In the genomic region with DNA sequence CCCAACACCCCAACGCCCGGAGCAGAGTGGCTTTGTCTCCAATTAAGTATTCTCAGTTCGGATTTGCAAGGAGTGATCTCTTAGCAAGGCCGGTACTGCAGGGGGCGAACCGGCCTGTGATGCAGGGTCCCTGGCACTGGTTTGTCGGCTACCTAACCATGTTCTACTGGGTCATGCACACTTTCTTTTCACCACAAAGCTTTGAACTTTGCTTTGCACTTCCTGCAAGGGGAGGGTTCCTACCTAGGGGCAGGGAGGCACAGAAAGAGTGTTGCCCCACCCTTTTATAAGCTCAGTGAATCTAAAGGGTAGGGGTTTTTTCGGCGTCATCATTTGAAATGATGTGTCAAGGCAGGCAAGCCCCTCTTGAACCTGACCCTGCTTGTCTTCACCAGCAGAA, we compare ENCODE assay signal across 9 mouse cellular contexts.
DNase-seq lines count a peak whose midpoint lies in the region; ATAC-seq lines count a peak whose summit lies in the region.
"Had no signal": no experiment of that assay in that cellular context is flagged by ENCODE, and none has a peak within 500 bp of the region (broad histone marks: within the 10 kb centered on the region; RNA-seq: fewer than 3 reads in every experiment).

No protein-coding gene starts in this region.

- no peak overlapping the region for H3K9ac ChIP-seq in kidney, embryonic 14.5 days (ENCODE audit: low read depth, low read length)
- no peak overlapping the region for H3K9ac ChIP-seq in embryonic facial prominence, embryonic 11.5 days (replicated peaks; ENCODE audit: low read length)
- no peak overlapping the region for H3K9ac ChIP-seq in intestine, embryonic 16.5 days (ENCODE audit: low read depth, low read length)
- no peak overlapping the region for H3K9ac ChIP-seq in stomach, embryonic 15.5 days

- H3K27ac ChIP-seq in kidney, embryonic 14.5 days (ENCODE audit: low read depth, low read length): peak overlapping the region; percentile 86
- H3K27ac ChIP-seq in embryonic facial prominence, embryonic 11.5 days (replicated peaks; ENCODE audit: low read depth, low read length): peak overlapping the region; percentile 67
- H3K27ac ChIP-seq in intestine, embryonic 16.5 days (ENCODE audit: low read length): no peak overlapping the region
- no peak overlapping the region for H3K27ac ChIP-seq in stomach, embryonic 15.5 days

- peaks cover 34% of the 10 kb centered on the region for H3K4me1 ChIP-seq in kidney, embryonic 14.5 days (ENCODE audit: control insufficient read depth, insufficient read depth, low read length)
- H3K4me1 ChIP-seq in embryonic facial prominence, embryonic 11.5 days (ENCODE audit: control insufficient read depth, insufficient read depth, low read length): peaks cover 9% of the 10 kb centered on the region; the same call in 1 of the 2 replicates
- H3K4me1 ChIP-seq in intestine, embryonic 16.5 days (ENCODE audit: control insufficient read depth, insufficient read depth, low read length): peaks cover 9% of the 10 kb centered on the region
- peaks cover 18% of the 10 kb centered on the region; the same call in 1 of the 2 replicates for H3K4me1 ChIP-seq in stomach, embryonic 15.5 days

- 5% methylated on average over 9 of the region's 9 CpGs for WGBS in kidney, embryonic 14.5 days
- 4% methylated on average over 9 of the region's 9 CpGs for WGBS in embryonic facial prominence, embryonic 11.5 days
- 23% methylated on average over 9 of the region's 9 CpGs for WGBS in intestine, embryonic 16.5 days
- 20% methylated on average over 9 of the region's 9 CpGs for WGBS in stomach, embryonic 15.5 days

- H3K9me3 ChIP-seq in kidney, embryonic 14.5 days (ENCODE audit: control insufficient read depth, low read length): no peaks in the 10 kb centered on the region
- H3K9me3 ChIP-seq in embryonic facial prominence, embryonic 11.5 days (replicated peaks; ENCODE audit: control insufficient read depth, low read length): no peaks in the 10 kb centered on the region
- H3K9me3 ChIP-seq in intestine, embryonic 16.5 days (ENCODE audit: control insufficient read depth, low read length): no peaks in the 10 kb centered on the region
- H3K9me3 ChIP-seq in stomach, embryonic 15.5 days: no peaks in the 10 kb centered on the region
- H3K9me3 ChIP-seq: G1E had no signal

- no peak for DNase-seq in kidney, postnatal 10 days
- DNase-seq in embryonic facial prominence, embryonic 11.5 days (ENCODE audit: low spot score): no peak
- no peak for DNase-seq in urinary bladder, adult 2 months (ENCODE audit: low spot score)
- no peak for DNase-seq in cerebellum, adult 11-12 months

- peak; percentile 25 for ATAC-seq in kidney, embryonic 14.5 days (ENCODE audit: low FRiP score, low TSS enrichment)
- ATAC-seq in embryonic facial prominence, embryonic 11.5 days (replicated peaks; ENCODE audit: insufficient number of reproducible peaks, low FRiP score, low TSS enrichment, low read depth): no peak
- ATAC-seq in intestine, embryonic 16.5 days: 0 out of 2 replicates have a peak, but pooled peaks have one; percentile 8
- no peak for ATAC-seq in stomach, embryonic 15.5 days (ENCODE audit: insufficient read depth, low FRiP score, low read depth)
- no peak for ATAC-seq in monocyte, adult 5-6 weeks (replicated peaks; ENCODE audit: insufficient number of reproducible peaks, low FRiP score, low TSS enrichment, poor library complexity, severe bottlenecking)

- peak overlapping the region; percentile 46; the same call in 1 of the 2 replicates for H3K4me2 ChIP-seq in kidney, embryonic 14.5 days (replicated peaks; ENCODE audit: low read depth, low read length)
- peak overlapping the region; percentile 41; the same call in 1 of the 2 replicates for H3K4me2 ChIP-seq in embryonic facial prominence, embryonic 11.5 days (ENCODE audit: low read depth, low read length)
- H3K4me2 ChIP-seq in intestine, embryonic 16.5 days (ENCODE audit: low read depth, low read length): no peak overlapping the region; the same call in 1 of the 2 replicates
- H3K4me2 ChIP-seq in stomach, embryonic 15.5 days: peak overlapping the region; percentile 53; the same call in 1 of the 2 replicates

- H3K27me3 ChIP-seq in kidney, embryonic 14.5 days (ENCODE audit: control insufficient read depth, insufficient read depth, low read length): no peaks in the 10 kb centered on the region
- H3K27me3 ChIP-seq in embryonic facial prominence, embryonic 11.5 days (ENCODE audit: control insufficient read depth, insufficient read depth, low read length): no peaks in the 10 kb centered on the region
- H3K27me3 ChIP-seq in intestine, embryonic 16.5 days (replicated peaks; ENCODE audit: control insufficient read depth, insufficient read depth, low read length): no peaks in the 10 kb centered on the region
- H3K27me3 ChIP-seq in stomach, embryonic 15.5 days (replicated peaks): no peaks in the 10 kb centered on the region

- no peaks in the 10 kb centered on the region for H3K36me3 ChIP-seq in kidney, embryonic 14.5 days (ENCODE audit: control insufficient read depth, insufficient read depth, low read length)
- no peaks in the 10 kb centered on the region for H3K36me3 ChIP-seq in embryonic facial prominence, embryonic 11.5 days (replicated peaks; ENCODE audit: control insufficient read depth, insufficient read depth, low read depth, low read length)
- no peaks in the 10 kb centered on the region for H3K36me3 ChIP-seq in intestine, embryonic 16.5 days (ENCODE audit: control insufficient read depth, insufficient read depth, low read length)
- H3K36me3 ChIP-seq in stomach, embryonic 15.5 days: no peaks in the 10 kb centered on the region
- H3K36me3 ChIP-seq: G1E had no signal

- H3K4me3 ChIP-seq in kidney, embryonic 14.5 days (ENCODE audit: low read length): peak overlapping the region; percentile 24; the same call in 1 of the 2 replicates
- no peak overlapping the region for H3K4me3 ChIP-seq in embryonic facial prominence, embryonic 11.5 days (ENCODE audit: low read depth, low read length)
- no peak overlapping the region for H3K4me3 ChIP-seq in intestine, embryonic 16.5 days (ENCODE audit: low read length)
- H3K4me3 ChIP-seq in stomach, embryonic 15.5 days (replicated peaks): no peak overlapping the region

Comparison
In these comparisons a context has a peak if more than half of its experiments do, and no peak if none do; other contexts are left out.
1. ATAC-seq: peak in kidney, embryonic 14.5 days (single experiment) and intestine, embryonic 16.5 days (single experiment); none in embryonic facial prominence, embryonic 11.5 days (single experiment), stomach, embryonic 15.5 days (single experiment) and monocyte, adult 5-6 weeks (single experiment).
2. H3K27ac ChIP-seq: peak in kidney, embryonic 14.5 days (single experiment) and embryonic facial prominence, embryonic 11.5 days (single experiment); none in intestine, embryonic 16.5 days (single experiment) and stomach, embryonic 15.5 days (single experiment).